Mouse (Mus musculus): ENCODE data around the gene Olfr1424. TPM values are rescaled to one million over a fixed set of nuclear protein-coding genes. Genes with fewer than 3 reads are reported as not detected.

Gene Olfr1424
- polyA plus RNA-seq, 1 experiment from 2014 or later: not detected

DNA sequence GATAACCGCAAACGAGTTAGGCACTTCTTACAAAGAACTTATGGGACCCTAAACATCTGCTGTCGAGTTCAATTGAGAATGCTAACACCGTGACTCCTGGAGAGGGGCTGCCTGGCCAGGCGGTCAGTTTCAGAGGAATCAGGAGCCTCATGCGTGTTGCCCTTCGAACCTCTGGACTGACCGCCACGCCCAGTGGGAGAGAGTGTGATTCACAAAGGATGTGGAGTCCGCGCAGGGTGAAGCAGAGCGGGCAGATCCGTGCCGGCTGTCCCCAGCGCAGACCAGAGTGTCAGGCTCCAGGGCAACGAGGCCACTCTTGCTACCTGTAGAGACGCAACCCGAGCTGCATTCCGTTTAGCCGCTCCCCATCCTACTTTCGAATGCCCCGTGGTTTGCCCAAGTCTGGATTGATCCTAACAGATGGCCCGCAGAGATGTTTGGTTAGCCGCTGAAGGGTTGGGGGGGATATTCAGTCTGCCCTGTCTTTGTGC, 52.2 kb downstream of the Olfr1424 start:
- H3K4me2 ChIP-seq (ENCODE audit: low read length): peak overlapping the region; percentile 79
- no peaks in the 10 kb centered on the region for H3K36me3 ChIP-seq (ENCODE audit: control insufficient read depth, insufficient read depth, low read length)
- no peaks in the 10 kb centered on the region for H3K27me3 ChIP-seq (replicated peaks; ENCODE audit: control insufficient read depth, insufficient read depth, low read length)
- H3K9ac ChIP-seq (ENCODE audit: low read depth, low read length): peak overlapping the region; percentile 85
- no peaks in the 10 kb centered on the region for H3K9me3 ChIP-seq (ENCODE audit: control insufficient read depth, low read length)
- H3K27ac ChIP-seq (ENCODE audit: low read depth, low read length): peak overlapping the region; percentile 92
- WGBS: under 1% methylated on average over 24 of the region's 24 CpGs
- peak; percentile 18 for ATAC-seq
- peak overlapping the region; percentile 68 for H3K4me3 ChIP-seq (ENCODE audit: low read length)
- H3K4me1 ChIP-seq (ENCODE audit: control insufficient read depth, insufficient read depth, low read depth, low read length): peaks cover 2% of the 10 kb centered on the region; the same call in 1 of the 2 replicates

DNA sequence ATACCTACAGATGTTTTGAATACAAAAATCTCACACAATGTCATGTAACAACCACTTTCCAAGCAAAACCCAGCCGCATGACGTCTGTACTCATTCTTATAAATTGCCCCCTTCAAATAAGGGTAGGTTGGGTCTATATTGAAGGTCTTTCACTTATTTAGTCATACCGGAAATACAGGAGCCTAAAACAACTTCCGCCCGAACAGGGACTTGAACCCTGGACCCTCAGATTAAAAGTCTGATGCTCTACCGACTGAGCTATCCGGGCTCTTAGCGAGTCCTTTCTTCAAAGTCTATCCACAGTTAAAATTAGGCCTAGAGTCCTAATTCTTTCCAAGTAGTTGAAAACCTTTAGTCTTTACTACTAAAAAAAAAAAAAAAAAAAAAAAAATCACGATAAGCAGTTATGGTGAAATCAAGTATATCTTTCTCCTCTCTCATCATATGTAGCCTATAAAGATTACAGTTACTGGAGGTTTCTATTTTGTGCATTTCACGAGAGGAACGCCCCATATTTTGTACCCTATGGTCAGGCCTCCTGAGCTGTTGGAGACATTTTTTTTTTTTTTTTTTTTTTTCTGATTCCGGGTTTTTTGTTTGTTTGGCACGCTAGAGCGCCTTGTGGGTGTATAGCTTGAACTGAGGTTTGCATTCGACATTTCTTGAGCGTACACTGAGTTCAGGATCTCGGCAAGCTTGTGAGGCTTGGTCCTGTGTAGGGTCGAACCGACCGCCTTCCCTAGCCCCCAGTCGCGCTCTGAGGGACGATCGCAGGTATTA, 52.8 kb downstream of the Olfr1424 start:
- Histone ChIP-seq H3K27ac (ENCODE audit: low read depth, low read length) (peak overlapping the region; percentile 92), H3K36me3 (ENCODE audit: control insufficient read depth, insufficient read depth, low read length) (no peaks in the 10 kb centered on the region), H3K9ac (ENCODE audit: low read depth, low read length) (peak overlapping the region; percentile 85), H3K27me3 (replicated peaks; ENCODE audit: control insufficient read depth, insufficient read depth, low read length) (no peaks in the 10 kb centered on the region), H3K4me2 (ENCODE audit: low read length) (peak overlapping the region; percentile 79), H3K4me1 (ENCODE audit: control insufficient read depth, insufficient read depth, low read depth, low read length) (peaks cover 5% of the 10 kb centered on the region), H3K9me3 (ENCODE audit: control insufficient read depth, low read length) (no peaks in the 10 kb centered on the region), H3K4me3 (ENCODE audit: low read length) (peak overlapping the region; percentile 68)
- peak; percentile 28 for ATAC-seq
- WGBS: under 1% methylated on average over 24 of the region's 24 CpGs

Other genes with a start within 250 kb of the Olfr1424 start
- 20.1 and 21.1 TPM in 2 replicates for gene Stx3, start 243.3 kb downstream of the Olfr1424 start, polyA plus RNA-seq (2015; fragmentation: Nextera tagmentation; extraction: Ambion mirVana)
- gene Olfr1417, start 223.5 kb downstream of the Olfr1424 start, polyA plus RNA-seq (2015; fragmentation: Nextera tagmentation; extraction: Ambion mirVana): 0.11 and 0.33 TPM in 2 replicates
- gene Olfr1418, start 201.6 kb downstream of the Olfr1424 start, polyA plus RNA-seq (2015; fragmentation: Nextera tagmentation; extraction: Ambion mirVana): not detected in 2 replicates
- not detected in 2 replicates for gene Olfr1419, start 187.6 kb downstream of the Olfr1424 start, polyA plus RNA-seq (2015; fragmentation: Nextera tagmentation; extraction: Ambion mirVana)
- gene Olfr1420, start 176.1 kb downstream of the Olfr1424 start, polyA plus RNA-seq (2015; fragmentation: Nextera tagmentation; extraction: Ambion mirVana): not detected in 2 replicates
- gene Patl1, start 150.3 kb downstream of the Olfr1424 start, polyA plus RNA-seq (2015; fragmentation: Nextera tagmentation; extraction: Ambion mirVana): 14.8 and 16.4 TPM in 2 replicates
- gene Osbp, start 96.7 kb downstream of the Olfr1424 start, polyA plus RNA-seq (2015; fragmentation: Nextera tagmentation; extraction: Ambion mirVana): 3.0 and 3.2 TPM in 2 replicates
- gene Olfr1423, start 21.4 kb downstream of the Olfr1424 start, polyA plus RNA-seq (2015; fragmentation: Nextera tagmentation; extraction: Ambion mirVana): not detected in 2 replicates
- not detected in 2 replicates for gene Olfr1425, start 15.0 kb upstream of the Olfr1424 start, polyA plus RNA-seq (2015; fragmentation: Nextera tagmentation; extraction: Ambion mirVana)
- gene Olfr1426, start 29.3 kb upstream of the Olfr1424 start, polyA plus RNA-seq (2015; fragmentation: Nextera tagmentation; extraction: Ambion mirVana): not detected in 2 replicates
- gene Olfr1427, start 40.7 kb upstream of the Olfr1424 start, polyA plus RNA-seq (2015; fragmentation: Nextera tagmentation; extraction: Ambion mirVana): not detected in 2 replicates
- not detected in 2 replicates for gene Olfr1428, start 53.2 kb upstream of the Olfr1424 start, polyA plus RNA-seq (2015; fragmentation: Nextera tagmentation; extraction: Ambion mirVana)
- not detected in 2 replicates for gene Olfr76, start 60.5 kb upstream of the Olfr1424 start, polyA plus RNA-seq (2015; fragmentation: Nextera tagmentation; extraction: Ambion mirVana)
- not detected in 2 replicates for gene Olfr1555-ps1, start 107.4 kb upstream of the Olfr1424 start, polyA plus RNA-seq (2015; fragmentation: Nextera tagmentation; extraction: Ambion mirVana)
- not detected in 2 replicates for gene Olfr1431, start 138.0 kb upstream of the Olfr1424 start, polyA plus RNA-seq (2015; fragmentation: Nextera tagmentation; extraction: Ambion mirVana)
- gene Olfr1432, start 169.9 kb upstream of the Olfr1424 start, polyA plus RNA-seq (2015; fragmentation: Nextera tagmentation; extraction: Ambion mirVana): not detected in 2 replicates
- gene Olfr262, start 179.0 kb upstream of the Olfr1424 start, polyA plus RNA-seq (2015; fragmentation: Nextera tagmentation; extraction: Ambion mirVana): not detected in 2 replicates
- not detected in 2 replicates for gene Olfr235, start 198.3 kb upstream of the Olfr1424 start, polyA plus RNA-seq (2015; fragmentation: Nextera tagmentation; extraction: Ambion mirVana)
- gene Olfr1434, start 217.2 kb upstream of the Olfr1424 start, polyA plus RNA-seq (2015; fragmentation: Nextera tagmentation; extraction: Ambion mirVana): not detected in 2 replicates
- not detected in 2 replicates for gene Olfr1436, start 236.4 kb upstream of the Olfr1424 start, polyA plus RNA-seq (2015; fragmentation: Nextera tagmentation; extraction: Ambion mirVana)